Mouse (Mus musculus) erythroblast, adult 5-6 weeks (primary cell): ENCODE data around the gene Acp7. TPM values are rescaled to one million over a fixed set of nuclear protein-coding genes. Genes with fewer than 3 reads are reported as not detected.
"Not testable (repeated sequence)": the region's sequence is repeated elsewhere in the genome, so short reads cannot be mapped to it uniquely, and the experiment has no call there.

ENCODE experiments used
- ATAC-seq: replicated peaks from 2 replicates; pipeline ENCODE4 v1.8.0; 2016; ENCODE audit warnings: moderate number of reproducible peaks, mild to moderate bottlenecking, moderate TSS enrichment, inconsistent platforms; ENCODE audit not compliant: poor library complexity, low FRiP score, severe bottlenecking
- total RNA-seq, 2 experiments: library from RNA; stranded (forward) in 1 of 2; stranded (reverse) in 1 of 2; fragments of 150-400 nt in 1 of 2; fragments of 200-764, 138-1000 nt in 1 of 2; gene quantifications; 2 replicates each; pipeline versions ENCODE4 v1.2.3 to v1.2.4; 2015 to 2017; ENCODE audit warnings: low replicate concordance in 2 of 2

The Acp7 gene
- total RNA-seq (2015; ENCODE audit: low replicate concordance) (not detected in 2 replicates), total RNA-seq (2017; ENCODE audit: low replicate concordance) (not detected in 2 replicates)

GRCm38 (mm10) chr7:28631073-28631472, at the start of gene Acp7:
Acp7 (minus strand) TSS chr7:28631332.
- ATAC-seq, result no peak

- no peak for ATAC-seq
Measured at GRCm38 (mm10) chr7:28677624-28678023, 46.5 kb upstream of the Acp7 start.

GRCm38 (mm10) chr7:28676811-28677541, 45.8 kb upstream of the Acp7 start:
- no peak for ATAC-seq

- no peak for ATAC-seq
Measured at GRCm38 (mm10) chr7:28675746-28676145, 44.6 kb upstream of the Acp7 start.

GRCm38 (mm10) chr7:28674994-28675393, 43.9 kb upstream of the Acp7 start:
- no peak for ATAC-seq

- not testable (repeated sequence) for ATAC-seq
Measured at GRCm38 (mm10) chr7:28672786-28673185, 41.7 kb upstream of the Acp7 start.

GRCm38 (mm10) chr7:28672276-28672675, 41.1 kb upstream of the Acp7 start:
- ATAC-seq, result no peak

- ATAC-seq, result no peak
Measured at GRCm38 (mm10) chr7:28671172-28671571, 40.0 kb upstream of the Acp7 start.

- ATAC-seq, result no peak
Measured at GRCm38 (mm10) chr7:28665620-28666579, 34.8 kb upstream of the Acp7 start.

- ATAC-seq, result no peak
Measured at GRCm38 (mm10) chr7:28656430-28656829, 25.3 kb upstream of the Acp7 start.

- ATAC-seq, result no peak
Measured at GRCm38 (mm10) chr7:28651157-28651556, 20.0 kb upstream of the Acp7 start.

- ATAC-seq, result no peak
Measured at GRCm38 (mm10) chr7:28647016-28647415, 15.9 kb upstream of the Acp7 start.

GRCm38 (mm10) chr7:28645947-28646475, 14.9 kb upstream of the Acp7 start:
- ATAC-seq, result no peak

- ATAC-seq, result no peak
Measured at GRCm38 (mm10) chr7:28645366-28645765, 14.2 kb upstream of the Acp7 start.

GRCm38 (mm10) chr7:28641546-28641945, 10.4 kb upstream of the Acp7 start:
- no peak for ATAC-seq

GRCm38 (mm10) chr7:28637511-28637910, 6.4 kb upstream of the Acp7 start:
- ATAC-seq, result no peak

- ATAC-seq, result no peak
Measured at GRCm38 (mm10) chr7:28634128-28634527, 3.0 kb upstream of the Acp7 start.

GRCm38 (mm10) chr7:28624791-28625190, 6.3 kb downstream of the Acp7 start:
- ATAC-seq, result no peak

- ATAC-seq, result no peak
Measured at GRCm38 (mm10) chr7:28619098-28619715, 11.9 kb downstream of the Acp7 start.

- ATAC-seq, result no peak
Measured at GRCm38 (mm10) chr7:28605951-28606350, 25.2 kb downstream of the Acp7 start.
